Mouse (Mus musculus) lung, embryonic 15.5 days (tissue): ENCODE measurements around the gene Gfod1. TPM values are rescaled to one million over a fixed set of nuclear protein-coding genes. Genes with fewer than 3 reads are reported as not detected.

Experiments
- ATAC-seq: fragments of 200-750 bp; cut with Nextera tagmentation; 2 replicates; pipeline ENCODE4 v1.8.0; 2017; ENCODE audit warnings: moderate number of reproducible peaks, borderline replicate concordance; ENCODE audit not compliant: low FRiP score, low TSS enrichment; ENCODE audit errors: extremely low read depth
- H3K27ac ChIP-seq: fragments of 300-500 bp; sonication (generic); 2 replicates; pipeline ENCODE4 v1.5.1; 2015; ENCODE audit warnings: moderate library complexity, mild to moderate bottlenecking, inconsistent platforms
- H3K27me3 ChIP-seq: fragments of 300-500 bp; sonication (generic); 2 replicates; pipeline ENCODE4 v1.6.1; 2015; ENCODE audit warnings: inconsistent platforms
- H3K36me3 ChIP-seq: fragments of 300-500 bp; sonication (generic); 2 replicates; pipeline ENCODE4 v1.6.1; 2015; ENCODE audit warnings: inconsistent platforms
- H3K4me1 ChIP-seq: fragments of 300-500 bp; sonication (generic); 2 replicates; pipeline ENCODE4 v1.6.1; 2015; ENCODE audit warnings: inconsistent platforms
- H3K4me2 ChIP-seq: fragments of 300-500 bp; sonication (generic); 2 replicates; pipeline ENCODE4 v1.6.1; 2015; ENCODE audit warnings: inconsistent platforms, mild to moderate bottlenecking, moderate library complexity
- H3K4me3 ChIP-seq: fragments of 300-500 bp; sonication (generic); 2 replicates; pipeline ENCODE4 v1.5.1; 2015; ENCODE audit warnings: mild to moderate bottlenecking, inconsistent platforms
- H3K9ac ChIP-seq: fragments of 300-500 bp; sonication (generic); 2 replicates; pipeline ENCODE4 v1.6.1; 2015; ENCODE audit warnings: inconsistent platforms
- H3K9me3 ChIP-seq: fragments of 300-500 bp; sonication (generic); 2 replicates; pipeline ENCODE4 v1.6.1; 2016; ENCODE audit warnings: inconsistent platforms
- WGBS: fragments of 180-500 bp; shearing (Covaris S2); methylation state at CpG from one replicate; pipeline ENCODE4 v1.1.7; 2015; 5-methylcytosine and 5-hydroxymethylcytosine counted together
- polyA plus RNA-seq: library from polyadenylated mRNA; unstranded; fragments of >200 nt; fragmentation: Nextera tagmentation; extraction: Ambion mirVana; gene quantifications from 2 replicates; pipeline ENCODE4 v1.2.1, GENCODE M21; 2015

Gene Gfod1
- polyA plus RNA-seq, 1 experiment from 2014 or later = 0.66 TPM

- no peaks in the 10 kb centered on the region for H3K9me3 ChIP-seq
- WGBS = 67% methylated on average over 5 of the region's 5 CpGs
- H3K4me3 ChIP-seq = no peak overlapping the region
- no peaks in the 10 kb centered on the region for H3K27me3 ChIP-seq
- no peak overlapping the region for H3K9ac ChIP-seq
- no peak overlapping the region for H3K4me2 ChIP-seq
- H3K36me3 ChIP-seq = no peaks in the 10 kb centered on the region
- no peak overlapping the region for H3K27ac ChIP-seq
- peaks cover 44% of the 10 kb centered on the region for H3K4me1 ChIP-seq
- ATAC-seq = no peak
Observed at GRCm38 (mm10) chr13:43209560-43209959, 94.4 kb downstream of the Gfod1 start.

GRCm38 (mm10) chr13:43208914-43209439, 95.0 kb downstream of the Gfod1 start:
- Histone ChIP-seq H3K4me2 (no peak overlapping the region), H3K9ac (no peak overlapping the region), H3K4me3 (no peak overlapping the region), H3K27ac (no peak overlapping the region), H3K9me3 (no peaks in the 10 kb centered on the region), H3K27me3 (no peaks in the 10 kb centered on the region), H3K4me1 (peaks cover 48% of the 10 kb centered on the region), H3K36me3 (no peaks in the 10 kb centered on the region)
- ATAC-seq = no peak
- WGBS = 35% methylated on average over 16 of the region's 16 CpGs

GRCm38 (mm10) chr13:43206118-43206683, 97.8 kb downstream of the Gfod1 start:
- Histone ChIP-seq H3K27ac (no peak overlapping the region), H3K9ac (no peak overlapping the region), H3K4me3 (no peak overlapping the region), H3K9me3 (no peaks in the 10 kb centered on the region), H3K27me3 (no peaks in the 10 kb centered on the region), H3K4me2 (no peak overlapping the region), H3K4me1 (peaks cover 40% of the 10 kb centered on the region), H3K36me3 (no peaks in the 10 kb centered on the region)
- no peak for ATAC-seq
- WGBS = 86% methylated on average over 12 of the region's 12 CpGs

- ATAC-seq = peak; percentile 27; the same call in 1 of the 2 replicates
- WGBS = 23% methylated on average over 5 of the region's 5 CpGs
- no peak overlapping the region for H3K4me2 ChIP-seq
- no peak overlapping the region for H3K9ac ChIP-seq
- H3K36me3 ChIP-seq = peaks cover 4% of the 10 kb centered on the region; the same call in 1 of the 2 replicates
- H3K27me3 ChIP-seq = no peaks in the 10 kb centered on the region
- H3K4me1 ChIP-seq = peaks cover 29% of the 10 kb centered on the region
- H3K4me3 ChIP-seq = no peak overlapping the region
- H3K27ac ChIP-seq = peak overlapping the region; percentile 59
- H3K9me3 ChIP-seq = no peaks in the 10 kb centered on the region
Observed at GRCm38 (mm10) chr13:43203641-43204040, 100.3 kb downstream of the Gfod1 start.

GRCm38 (mm10) chr13:43203234-43203633, 100.7 kb downstream of the Gfod1 start:
- Histone ChIP-seq H3K4me3 (no peak overlapping the region), H3K36me3 (peaks cover 4% of the 10 kb centered on the region; the same call in 1 of the 2 replicates), H3K9ac (no peak overlapping the region), H3K4me2 (no peak overlapping the region), H3K9me3 (no peaks in the 10 kb centered on the region), H3K27me3 (no peaks in the 10 kb centered on the region), H3K27ac (peak overlapping the region; percentile 59), H3K4me1 (peaks cover 28% of the 10 kb centered on the region)
- 66% methylated on average over 7 of the region's 7 CpGs for WGBS
- no peak; the same call in 1 of the 2 replicates for ATAC-seq

GRCm38 (mm10) chr13:43202351-43202750, 101.6 kb downstream of the Gfod1 start:
- Histone ChIP-seq H3K9ac (no peak overlapping the region), H3K4me2 (no peak overlapping the region), H3K36me3 (peaks cover 4% of the 10 kb centered on the region; the same call in 1 of the 2 replicates), H3K27ac (no peak overlapping the region), H3K27me3 (no peaks in the 10 kb centered on the region), H3K4me1 (peaks cover 28% of the 10 kb centered on the region), H3K9me3 (no peaks in the 10 kb centered on the region), H3K4me3 (no peak overlapping the region)
- ATAC-seq = no peak
- 87% methylated on average over 10 of the region's 10 CpGs for WGBS

GRCm38 (mm10) chr13:43201033-43201432, 102.9 kb downstream of the Gfod1 start:
- Histone ChIP-seq H3K36me3 (peaks cover 4% of the 10 kb centered on the region; the same call in 1 of the 2 replicates), H3K9me3 (no peaks in the 10 kb centered on the region), H3K27ac (no peak overlapping the region), H3K4me3 (no peak overlapping the region), H3K4me2 (no peak overlapping the region), H3K27me3 (no peaks in the 10 kb centered on the region), H3K4me1 (peaks cover 35% of the 10 kb centered on the region), H3K9ac (no peak overlapping the region)
- ATAC-seq = no peak
- WGBS = 42% methylated on average over 22 of the region's 22 CpGs

- Histone ChIP-seq H3K4me2 (no peak overlapping the region), H3K9ac (no peak overlapping the region), H3K9me3 (no peaks in the 10 kb centered on the region), H3K27me3 (no peaks in the 10 kb centered on the region), H3K4me1 (peaks cover 39% of the 10 kb centered on the region), H3K36me3 (peaks cover 4% of the 10 kb centered on the region; the same call in 1 of the 2 replicates), H3K27ac (no peak overlapping the region), H3K4me3 (no peak overlapping the region)
- 72% methylated on average over 22 of the region's 22 CpGs for WGBS
- ATAC-seq = no peak
Observed at GRCm38 (mm10) chr13:43200473-43200872, 103.5 kb downstream of the Gfod1 start.

GRCm38 (mm10) chr13:43199749-43200148, 104.2 kb downstream of the Gfod1 start:
- 70% methylated on average over 5 of the region's 5 CpGs for WGBS
- H3K4me1 ChIP-seq = peaks cover 39% of the 10 kb centered on the region

GRCm38 (mm10) chr13:43199282-43199681, 104.7 kb downstream of the Gfod1 start:
- no peak overlapping the region for H3K4me2 ChIP-seq
- peaks cover 4% of the 10 kb centered on the region; the same call in 1 of the 2 replicates for H3K36me3 ChIP-seq
- H3K9ac ChIP-seq = no peak overlapping the region
- H3K27ac ChIP-seq = peak overlapping the region; percentile 68
- H3K4me1 ChIP-seq = peaks cover 37% of the 10 kb centered on the region
- no peak overlapping the region for H3K4me3 ChIP-seq
- 70% methylated on average over 7 of the region's 7 CpGs for WGBS
- no peaks in the 10 kb centered on the region for H3K27me3 ChIP-seq
- ATAC-seq = no peak
- no peaks in the 10 kb centered on the region for H3K9me3 ChIP-seq

More at GRCm38 (mm10) chr13:43199749-43200148, 104.2 kb downstream of the Gfod1 start:
- Histone ChIP-seq H3K4me3 (no peak overlapping the region), H3K9ac (no peak overlapping the region), H3K27me3 (no peaks in the 10 kb centered on the region), H3K9me3 (no peaks in the 10 kb centered on the region), H3K27ac (0 out of 2 replicates have a peak overlapping the region, but pooled peaks have one; percentile 68), H3K36me3 (peaks cover 4% of the 10 kb centered on the region; the same call in 1 of the 2 replicates), H3K4me2 (no peak overlapping the region)
- ATAC-seq = no peak

- WGBS = 62% methylated on average over 6 of the region's 6 CpGs
- ATAC-seq = no peak
- no peak overlapping the region for H3K27ac ChIP-seq
Observed at GRCm38 (mm10) chr13:43197187-43197586, 106.8 kb downstream of the Gfod1 start.

GRCm38 (mm10) chr13:43196000-43196399, 108.0 kb downstream of the Gfod1 start:
- peaks cover 4% of the 10 kb centered on the region; the same call in 1 of the 2 replicates for H3K36me3 ChIP-seq
- H3K9me3 ChIP-seq = no peaks in the 10 kb centered on the region
- H3K4me2 ChIP-seq = no peak overlapping the region
- no peak overlapping the region for H3K9ac ChIP-seq
- H3K4me1 ChIP-seq = peaks cover 49% of the 10 kb centered on the region
- WGBS = 4% methylated on average over 7 of the region's 7 CpGs
- 0 out of 2 replicates have a peak, but pooled peaks have one; percentile 24 for ATAC-seq
- H3K27ac ChIP-seq = peak overlapping the region; percentile 39; the same call in 1 of the 2 replicates
- H3K4me3 ChIP-seq = no peak overlapping the region
- no peaks in the 10 kb centered on the region for H3K27me3 ChIP-seq

More at GRCm38 (mm10) chr13:43197187-43197586, 106.8 kb downstream of the Gfod1 start:
- H3K4me3 ChIP-seq = no peak overlapping the region
- H3K9ac ChIP-seq = no peak overlapping the region
- H3K4me2 ChIP-seq = no peak overlapping the region
- H3K36me3 ChIP-seq = peaks cover 4% of the 10 kb centered on the region; the same call in 1 of the 2 replicates
- H3K27me3 ChIP-seq = no peaks in the 10 kb centered on the region
- H3K9me3 ChIP-seq = no peaks in the 10 kb centered on the region
- peaks cover 37% of the 10 kb centered on the region for H3K4me1 ChIP-seq
